Mouse (Mus musculus): ENCODE results near the gene Hectd4.
"Not testable (repeated sequence)": the region's sequence is repeated elsewhere in the genome, so short reads cannot be mapped to it uniquely, and the experiment has no call there.

Gene Hectd4

GRCm38 (mm10) chr5:121206540-121206939 lies 13.5 kb upstream of the Hectd4 start:
- in situ Hi-C loops (cut with MboI, MseI) = no loop called here

GRCm38 (mm10) chr5:121206984-121207383 lies 13.0 kb upstream of the Hectd4 start:
- in situ Hi-C loops (cut with MboI, MseI) = no loop called here

DNA sequence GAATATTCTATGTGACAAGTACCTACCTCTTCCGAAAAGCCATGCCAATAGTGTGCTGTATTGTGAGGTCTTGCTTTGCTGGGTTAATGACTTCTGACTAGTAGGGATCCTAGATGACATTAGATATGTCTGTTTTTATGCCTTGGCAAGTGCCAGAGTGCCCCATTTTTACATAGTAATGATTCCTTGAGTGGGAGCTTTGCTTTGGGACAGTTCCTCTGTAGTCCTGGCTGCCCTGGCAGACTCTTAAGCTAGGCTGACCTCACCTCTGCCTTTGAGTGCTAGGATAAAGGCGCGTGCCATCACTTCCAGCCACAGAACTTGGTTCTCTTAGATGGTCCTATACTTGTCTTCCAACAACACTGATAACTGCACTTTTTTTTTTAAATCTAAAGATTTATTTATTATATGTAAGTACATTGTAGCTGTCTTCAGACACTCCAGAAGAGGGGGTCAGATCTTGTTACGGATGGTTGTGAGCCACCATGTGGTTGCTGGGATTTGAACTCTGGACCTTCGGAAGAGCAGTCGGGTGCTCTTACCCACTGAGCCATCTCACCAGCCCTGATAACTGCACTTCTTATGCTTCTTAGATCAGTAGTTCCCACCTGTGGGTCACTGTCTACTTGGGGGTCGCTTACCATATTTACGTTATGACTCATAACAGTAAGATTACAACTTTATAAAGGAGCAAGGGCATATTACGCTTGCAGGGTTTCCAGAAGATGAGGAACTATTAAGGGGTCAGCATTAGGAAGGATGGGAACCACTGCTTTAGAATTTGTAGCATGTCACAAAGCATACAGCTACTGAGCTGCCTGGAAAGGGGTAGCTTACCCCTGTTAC lies 10.0 kb upstream of the Hectd4 start:
- in situ Hi-C loops (cut with MboI, MseI) = no loop called here

GRCm38 (mm10) chr5:121210601-121210924 lies 9.5 kb upstream of the Hectd4 start:
- in situ Hi-C loops (cut with MboI, MseI) = no loop called here

DNA sequence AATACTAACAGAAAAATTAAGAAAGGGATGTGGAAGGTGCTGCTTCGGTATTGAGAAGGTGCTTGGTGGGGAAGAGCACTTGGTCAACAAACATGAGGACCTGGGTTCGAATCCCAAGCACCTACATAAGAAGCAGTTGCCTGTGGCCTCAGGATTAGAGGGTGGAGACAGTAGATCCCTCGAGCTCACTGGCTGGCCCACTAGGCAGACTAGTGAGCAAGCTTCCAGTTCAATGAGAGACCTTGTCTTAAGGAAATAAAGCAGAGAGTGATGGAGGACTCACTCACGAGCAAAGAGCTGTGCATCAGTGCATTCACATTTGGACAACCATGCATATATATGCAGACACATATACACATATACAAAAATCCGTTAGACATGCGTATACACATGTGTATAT lies 7.9 kb upstream of the Hectd4 start:
- in situ Hi-C loops (cut with MboI, MseI) = no loop called here

DNA sequence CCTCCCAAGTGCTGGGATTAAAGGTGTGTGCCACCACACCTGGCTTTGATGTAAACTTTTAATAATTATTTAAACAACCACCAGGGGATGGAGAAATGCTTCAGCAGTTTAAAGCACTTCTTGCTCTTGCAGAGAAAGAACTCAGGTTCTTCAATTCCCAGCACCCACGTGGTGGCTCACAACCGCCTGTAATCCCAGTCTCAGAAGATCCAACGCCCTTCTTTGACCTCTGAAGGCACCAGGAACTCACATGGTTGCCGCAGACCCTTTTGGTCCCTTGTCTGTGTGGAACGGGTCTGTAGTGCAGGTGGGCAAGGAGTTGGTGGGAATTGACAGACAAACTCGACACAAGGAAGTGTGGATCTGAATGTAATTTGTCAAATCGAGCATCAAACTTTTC lies 5.3 kb upstream of the Hectd4 start:
- in situ Hi-C loops (cut with MboI, MseI) = loop anchor here (5.0 kb wide), 1 partner anchor 168 kb away; no protein-coding TSS in a partner anchor

GRCm38 (mm10) chr5:121215380-121216125 lies 4.5 kb upstream of the Hectd4 start:
- in situ Hi-C loops (cut with MboI, MseI) = loop anchor here (5.0 kb wide), 1 partner anchor 167 kb away; no protein-coding TSS in a partner anchor

DNA sequence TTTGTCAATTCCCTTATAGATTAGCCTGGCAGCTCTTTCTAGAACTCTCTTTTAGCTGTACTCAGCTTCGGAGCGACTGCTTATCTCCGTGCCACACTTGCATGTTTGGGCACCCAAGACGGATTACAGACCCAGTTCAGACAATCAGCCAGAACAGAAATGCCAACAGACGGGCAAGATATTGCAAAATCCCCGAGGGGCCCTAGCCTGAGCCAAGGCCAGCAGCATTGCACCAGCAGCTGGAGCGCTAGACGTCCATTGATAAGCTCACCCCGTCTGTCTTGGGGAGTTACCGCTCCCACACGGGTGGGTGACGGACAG lies 3.9 kb upstream of the Hectd4 start:
- in situ Hi-C loops (cut with MboI, MseI) = loop anchor here (5.0 kb wide), 1 partner anchor 166 kb away; no protein-coding TSS in a partner anchor

GRCm38 (mm10) chr5:121216584-121217312 lies 3.3 kb upstream of the Hectd4 start:
- in situ Hi-C loops (cut with MboI, MseI) = loop anchor here (5.0 kb wide), 1 partner anchor 166 kb away; no protein-coding TSS in a partner anchor

DNA sequence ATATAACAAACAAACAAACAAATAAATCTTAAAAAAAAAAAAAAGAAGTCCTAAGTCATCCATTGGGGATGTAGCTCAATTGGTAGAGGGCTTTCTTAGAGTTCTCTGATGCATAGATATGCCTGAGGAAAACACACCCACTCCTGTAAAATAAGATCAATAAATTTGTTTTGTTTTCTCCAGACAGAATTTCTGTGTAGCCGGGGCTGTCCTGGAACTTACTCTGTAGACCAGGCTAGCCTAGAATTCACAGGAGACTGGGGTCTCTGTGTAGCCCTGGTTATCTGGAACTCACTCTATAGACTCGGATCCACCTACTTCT lies 2.7 kb upstream of the Hectd4 start:
- in situ Hi-C loops (cut with MboI, MseI) = loop anchor here (5.0 kb wide), 1 partner anchor 165 kb away; no protein-coding TSS in a partner anchor

GRCm38 (mm10) chr5:121219190-121219589 lies 829 bp upstream of the Hectd4 start:
- in situ Hi-C loops (cut with MboI, MseI) = loop anchor here (5.0 kb wide), 1 partner anchor 163 kb away; no protein-coding TSS in a partner anchor

DNA sequence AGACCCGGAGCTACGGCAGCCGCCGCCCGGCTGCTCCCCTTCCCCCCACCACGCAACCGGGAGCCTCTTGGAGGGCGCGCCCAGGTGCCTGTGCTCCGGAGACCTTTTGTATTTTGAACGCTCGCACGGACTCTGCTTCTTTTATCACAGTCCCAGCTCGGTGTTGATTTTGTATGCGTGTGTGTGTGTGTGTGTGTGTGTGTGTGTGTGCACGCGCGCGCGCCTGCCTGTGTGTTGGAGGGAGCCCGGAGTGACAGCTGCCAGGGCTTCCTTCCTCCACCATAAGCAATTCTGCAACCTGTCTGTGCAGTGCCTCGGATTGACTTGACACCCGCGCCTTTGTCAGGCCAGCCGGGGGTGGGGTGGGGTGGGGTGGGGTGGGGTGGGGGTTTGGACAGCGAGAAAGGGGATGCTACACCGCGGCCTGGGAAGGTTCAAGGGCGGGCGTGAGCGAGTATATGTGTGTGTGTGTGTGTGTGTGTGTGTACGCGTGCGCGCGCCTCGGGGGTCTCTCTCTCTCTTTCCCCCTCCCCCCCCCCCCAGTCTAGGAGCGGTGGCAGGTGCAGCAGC lies 798 bp downstream of the Hectd4 start:
- in situ Hi-C loops (cut with MboI, MseI) = no loop called here

- in situ Hi-C loops (cut with MboI, MseI) = no loop called here
Measured at GRCm38 (mm10) chr5:121221328-121221850, 1.4 kb downstream of the Hectd4 start.

- in situ Hi-C loops (cut with MboI, MseI) = not testable (repeated sequence)
Measured at GRCm38 (mm10) chr5:121224020-121224419, 4.0 kb downstream of the Hectd4 start.

DNA sequence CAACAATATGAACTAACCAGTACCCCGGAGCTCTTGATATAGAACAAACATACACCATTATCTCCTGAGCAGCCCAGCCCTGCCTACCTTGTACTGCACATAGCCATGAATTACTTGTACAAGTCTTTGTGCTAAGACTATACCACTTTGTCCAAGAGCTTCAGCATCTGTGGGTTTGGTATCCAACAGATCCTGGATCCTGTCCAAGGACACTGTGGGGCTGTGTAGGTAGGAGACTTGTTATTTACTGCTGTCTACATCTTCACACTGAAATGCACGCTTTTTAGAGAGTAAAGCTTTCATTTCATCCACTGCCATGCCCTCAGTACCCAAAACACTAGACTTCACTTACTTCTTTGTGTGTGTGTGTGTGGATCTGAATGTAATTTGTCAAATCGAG lies 4.8 kb downstream of the Hectd4 start:
- in situ Hi-C loops (cut with MboI, MseI) = no loop called here

- in situ Hi-C loops (cut with MboI, MseI) = no loop called here
Measured at GRCm38 (mm10) chr5:121225854-121226253, 5.8 kb downstream of the Hectd4 start.

GRCm38 (mm10) chr5:121226406-121226805 lies 6.4 kb downstream of the Hectd4 start:
- in situ Hi-C loops (cut with MboI, MseI) = no loop called here

- in situ Hi-C loops (cut with MboI, MseI) = no loop called here
Measured at GRCm38 (mm10) chr5:121226845-121227244, 6.8 kb downstream of the Hectd4 start.

GRCm38 (mm10) chr5:121227330-121227729 lies 7.3 kb downstream of the Hectd4 start:
- in situ Hi-C loops (cut with MboI, MseI) = not testable (repeated sequence)

GRCm38 (mm10) chr5:121229182-121229581 lies 9.2 kb downstream of the Hectd4 start:
- in situ Hi-C loops (cut with MboI, MseI) = no loop called here

GRCm38 (mm10) chr5:121230811-121231210 lies 10.8 kb downstream of the Hectd4 start:
- in situ Hi-C loops (cut with MboI, MseI) = no loop called here

GRCm38 (mm10) chr5:121232789-121233188 lies 12.8 kb downstream of the Hectd4 start:
- in situ Hi-C loops (cut with MboI, MseI) = no loop called here

Measured in T-helper 2 cell (primary cell).